Mouse (Mus musculus) bone marrow macrophage, adult 2 months (primary cell): ENCODE measurements at regions not wholly inside any gene's neighbourhood (a gene's known extent, or its start where the extent isn't known, plus 50 kb on each side); places are given as distances from the start of the nearest gene placed in this dataset.

Source experiments
- H3K27ac ChIP-seq: 2 replicates; pipeline ENCODE4 v1.5.1; 2012; ENCODE audit warnings: low read depth, low read length; ENCODE audit not compliant: insufficient read depth
- H3K4me1 ChIP-seq: 2 replicates; pipeline ENCODE4 v1.6.1; 2012; ENCODE audit warnings: low read length; ENCODE audit not compliant: control insufficient read depth, insufficient read depth
- H3K4me3 ChIP-seq: 2 replicates; pipeline ENCODE4 v1.5.1; 2012; ENCODE audit warnings: mild to moderate bottlenecking, low read length, moderate library complexity; ENCODE audit not compliant: insufficient read depth
- CTCF ChIP-seq: IDR thresholded peaks from 2 replicates; pipeline ENCODE4 v1.5.1; 2012; ENCODE audit warnings: low read depth, mild to moderate bottlenecking, low read length, moderate library complexity
- POLR2A ChIP-seq: IDR thresholded peaks from 2 replicates; pipeline ENCODE4 v1.6.1; 2012; ENCODE audit warnings: mild to moderate bottlenecking, low read depth, low read length, borderline replicate concordance

- Histone ChIP-seq H3K4me3 (no peak overlapping the region), H3K4me1 (no peaks in the 10 kb centered on the region), H3K27ac (no peak overlapping the region)
- TF ChIP-seq CTCF (no peak), POLR2A (no peak)
Measured at GRCm38 (mm10) chr2:108584799-108585198, 695.7 kb upstream of the Kif18a start.

DNA sequence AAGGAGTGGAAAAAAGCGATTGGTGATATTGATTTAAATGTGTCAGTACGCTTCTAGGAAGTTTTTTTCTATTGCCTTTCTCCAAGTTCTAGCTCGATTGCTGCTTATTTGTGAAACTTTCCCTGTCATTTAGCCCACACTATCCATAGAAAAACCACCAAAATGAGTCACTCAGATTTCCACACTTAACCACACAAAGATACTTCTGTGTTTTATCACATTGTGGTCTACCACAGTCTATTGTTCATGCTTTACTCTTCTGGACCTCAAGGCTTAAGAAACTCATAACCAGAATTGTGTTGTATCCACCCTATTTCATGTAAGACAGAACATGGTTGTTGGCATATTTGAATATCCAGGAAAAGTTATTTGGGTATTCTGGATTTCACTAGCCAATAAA is 687.0 kb upstream of the Kif18a start:
- Histone ChIP-seq H3K4me3 (no peak overlapping the region), H3K4me1 (no peaks in the 10 kb centered on the region), H3K27ac (no peak overlapping the region)
- no peak for TF ChIP-seq POLR2A
- no peak for TF ChIP-seq CTCF

DNA sequence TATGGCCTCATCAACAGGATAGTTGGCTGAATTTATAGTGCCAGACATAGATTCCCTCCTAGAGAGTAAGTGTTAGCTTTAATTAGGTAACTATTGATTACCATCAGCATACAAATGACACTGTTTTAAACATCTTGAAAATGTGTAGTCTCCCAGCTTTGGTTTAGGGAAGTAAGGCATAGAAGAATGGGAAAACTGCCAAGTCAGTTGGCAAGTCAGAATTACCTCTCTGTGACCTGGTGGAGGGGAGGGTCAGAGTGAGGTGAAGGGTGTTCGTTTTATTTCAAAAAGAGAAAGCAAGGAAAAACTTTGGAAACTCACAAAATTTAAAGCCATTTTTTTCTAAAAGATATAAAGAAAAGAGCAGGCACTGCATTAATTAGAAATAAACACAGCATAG is 680.2 kb upstream of the Kif18a start:
- Histone ChIP-seq H3K4me1 (no peaks in the 10 kb centered on the region), H3K27ac (no peak overlapping the region), H3K4me3 (no peak overlapping the region)
- TF ChIP-seq POLR2A (no peak), CTCF (no peak)

DNA sequence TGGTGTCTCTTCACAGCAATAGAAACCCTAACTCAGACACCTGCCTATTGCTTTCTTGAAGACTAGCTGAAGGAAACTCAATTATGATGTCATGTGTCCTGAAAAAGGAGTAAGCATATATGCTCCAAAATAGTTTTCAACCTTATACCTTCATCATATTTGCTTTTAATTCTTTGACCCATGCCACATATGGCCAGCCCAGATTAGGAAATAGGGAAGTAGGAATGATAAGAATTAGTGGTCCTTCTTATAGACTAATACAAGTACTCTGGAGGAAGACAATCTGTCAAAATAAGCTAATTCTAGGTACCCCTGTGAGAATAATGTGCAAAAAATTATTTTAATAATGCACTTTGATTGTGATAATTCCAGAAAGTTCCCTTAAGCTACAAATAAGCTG is 661.0 kb upstream of the Kif18a start:
- TF ChIP-seq POLR2A (no peak), CTCF (no peak)
- H3K27ac ChIP-seq: no peak overlapping the region
- no peaks in the 10 kb centered on the region for H3K4me1 ChIP-seq
- no peak overlapping the region for H3K4me3 ChIP-seq

DNA sequence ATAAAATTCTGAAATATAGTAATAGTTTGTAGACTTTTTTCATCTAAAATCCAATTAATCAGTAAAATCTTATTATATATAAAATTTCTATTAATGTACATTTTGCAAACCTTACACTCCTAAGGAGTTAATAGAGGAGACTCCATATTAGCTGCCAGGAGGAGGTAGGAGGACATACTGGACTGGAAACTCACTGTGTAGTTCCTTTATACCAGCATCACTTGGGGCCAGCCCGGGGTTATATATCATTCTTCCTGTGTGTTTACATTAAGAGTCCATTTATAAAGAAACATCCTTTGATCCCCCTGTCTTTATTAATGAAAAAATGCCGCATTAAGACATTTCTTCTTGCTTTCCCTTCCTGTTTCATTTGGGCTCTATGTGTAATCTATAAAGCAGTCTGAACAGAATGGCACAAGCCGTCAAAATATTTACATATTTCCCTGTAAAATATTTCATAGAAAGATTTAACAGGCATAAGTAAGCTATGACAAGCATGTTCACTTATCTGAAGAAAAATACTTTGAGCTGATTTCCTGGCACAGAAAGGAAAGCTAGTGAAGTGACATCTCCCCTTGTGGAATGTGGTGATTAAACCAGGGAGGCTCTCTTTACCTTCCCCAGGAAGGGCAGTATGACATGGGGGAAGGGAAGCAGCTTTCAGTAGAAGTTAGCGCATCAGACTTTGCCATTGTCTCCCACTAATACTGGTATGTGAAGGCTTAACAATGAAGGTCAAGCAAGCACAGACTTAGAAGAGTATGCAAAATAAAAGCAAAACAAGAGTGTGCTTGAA is 658.0 kb upstream of the Kif18a start:
- TF ChIP-seq CTCF (no peak), POLR2A (no peak)

GRCm38 (mm10) chr2:108635644-108636043 is 644.9 kb upstream of the Kif18a start:
- Histone ChIP-seq H3K4me3 (no peak overlapping the region), H3K4me1 (no peaks in the 10 kb centered on the region), H3K27ac (no peak overlapping the region)
- TF ChIP-seq CTCF (no peak), POLR2A (no peak)

More for the DNA sequence above, 658.0 kb upstream of the Kif18a start:
- Histone ChIP-seq H3K27ac (no peak overlapping the region), H3K4me3 (no peak overlapping the region), H3K4me1 (no peaks in the 10 kb centered on the region)

- H3K27ac ChIP-seq: no peak overlapping the region
- no peaks in the 10 kb centered on the region for H3K4me1 ChIP-seq
- TF ChIP-seq POLR2A (no peak), CTCF (no peak)
- no peak overlapping the region for H3K4me3 ChIP-seq
Measured at GRCm38 (mm10) chr2:108660697-108661388, 619.7 kb upstream of the Kif18a start.

GRCm38 (mm10) chr2:108677777-108678380 is 602.7 kb upstream of the Kif18a start:
- Histone ChIP-seq H3K4me1 (no peaks in the 10 kb centered on the region), H3K27ac (no peak overlapping the region), H3K4me3 (no peak overlapping the region)
- no peak for TF ChIP-seq CTCF
- no peak for TF ChIP-seq POLR2A

- TF ChIP-seq CTCF (no peak), POLR2A (no peak)
- H3K4me3 ChIP-seq: no peak overlapping the region
- H3K27ac ChIP-seq: no peak overlapping the region
- peaks cover 7% of the 10 kb centered on the region; the same call in 1 of the 2 replicates for H3K4me1 ChIP-seq
Measured at GRCm38 (mm10) chr2:108681574-108681973, 599.0 kb upstream of the Kif18a start.

- Histone ChIP-seq H3K27ac (no peak overlapping the region), H3K4me3 (no peak overlapping the region), H3K4me1 (peaks cover 9% of the 10 kb centered on the region; the same call in 1 of the 2 replicates)
- TF ChIP-seq CTCF: no peak
- no peak for TF ChIP-seq POLR2A
Measured at GRCm38 (mm10) chr2:108686019-108686743, 594.4 kb upstream of the Kif18a start.
